Mouse (Mus musculus): Measurements from ENCODE around the gene Slc22a16.
A peak's percentile ranks its signal among the peaks of the same experiment; 100 is the strongest.
"Not testable (repeated sequence)": the region's sequence is repeated elsewhere in the genome, so short reads cannot be mapped to it uniquely, and the experiment has no call there.

The Slc22a16 gene

DNA sequence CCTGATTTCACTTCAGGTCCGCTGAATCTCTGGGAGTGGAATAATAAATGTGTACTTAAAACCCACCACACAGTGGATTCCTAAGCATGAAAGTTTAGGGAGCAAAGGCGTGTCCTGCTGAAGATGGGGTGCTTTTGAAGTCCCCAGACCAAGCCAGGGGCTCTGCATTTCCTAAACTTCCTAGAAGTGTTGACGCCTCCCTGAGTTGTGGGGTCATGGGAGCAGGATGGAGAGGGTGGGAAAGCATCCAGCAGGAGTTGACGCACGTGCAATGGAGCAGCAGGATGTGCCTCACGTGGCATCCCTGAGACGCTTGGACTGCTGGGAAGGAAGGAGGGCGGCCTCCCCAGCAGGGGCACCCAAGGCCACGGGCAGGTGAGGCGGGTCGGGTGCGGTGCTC is at the start of gene Slc22a16:
TSS of gene Slc22a16 (plus strand) at position 301 of the 400 bp plus-strand sequence.
- no peak for DNase-seq (ENCODE audit: low spot score in 2 of 2)

DNA sequence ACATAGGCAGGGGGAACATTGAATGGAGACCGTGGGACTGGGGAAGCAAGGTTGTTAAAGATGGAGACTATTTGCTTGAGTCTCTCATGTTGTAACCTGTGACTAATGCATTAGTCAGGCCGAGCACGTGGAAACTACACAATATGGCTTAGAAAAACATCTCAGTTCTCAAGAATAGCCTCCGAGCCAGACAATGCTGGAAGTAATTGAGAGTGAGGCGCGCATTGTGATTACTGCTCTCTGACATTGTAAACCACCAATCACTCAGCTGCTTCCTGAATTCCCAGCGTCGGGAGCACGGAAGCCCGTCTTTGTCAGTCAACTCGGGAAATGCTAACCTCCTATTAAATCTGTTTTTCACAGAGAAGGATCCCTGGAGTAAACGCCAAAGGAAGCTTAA is 48.6 kb upstream of the Slc22a16 start:
- DNase-seq (ENCODE audit: low spot score in 2 of 2), result no peak

DNA sequence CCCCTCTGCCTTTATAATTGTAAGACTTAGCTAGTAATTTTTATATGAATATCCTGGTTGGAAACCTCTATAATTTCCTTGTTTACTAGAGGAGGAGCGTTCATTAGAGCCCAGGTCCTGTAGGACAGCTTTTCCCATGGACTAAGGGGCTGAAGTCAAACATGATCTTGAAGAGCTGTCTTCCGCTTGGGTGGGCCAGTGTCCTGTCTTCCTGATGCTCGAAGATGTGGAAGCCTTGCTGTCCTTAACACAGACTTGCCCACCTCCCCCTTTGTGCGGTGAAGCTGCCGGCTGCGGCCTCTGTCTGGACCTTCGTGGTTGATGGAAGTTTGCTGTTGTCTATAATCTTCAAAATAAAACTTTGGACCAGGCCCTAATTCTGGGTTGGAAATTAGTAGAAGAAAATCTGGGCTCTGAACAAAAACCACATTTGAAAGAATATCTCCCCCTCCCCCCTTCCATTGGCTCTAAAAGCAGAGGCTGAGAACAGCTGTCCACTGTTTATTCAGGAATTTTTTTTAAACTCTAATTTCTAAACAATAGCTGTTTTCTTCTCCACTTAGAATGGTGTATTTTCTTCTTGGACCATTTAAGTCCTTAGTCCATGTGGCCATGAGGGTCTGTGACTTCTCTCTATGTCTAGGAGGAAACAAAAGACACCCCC is 46.7 kb upstream of the Slc22a16 start:
- DNase-seq (ENCODE audit: low spot score in 2 of 2), result no peak

DNA sequence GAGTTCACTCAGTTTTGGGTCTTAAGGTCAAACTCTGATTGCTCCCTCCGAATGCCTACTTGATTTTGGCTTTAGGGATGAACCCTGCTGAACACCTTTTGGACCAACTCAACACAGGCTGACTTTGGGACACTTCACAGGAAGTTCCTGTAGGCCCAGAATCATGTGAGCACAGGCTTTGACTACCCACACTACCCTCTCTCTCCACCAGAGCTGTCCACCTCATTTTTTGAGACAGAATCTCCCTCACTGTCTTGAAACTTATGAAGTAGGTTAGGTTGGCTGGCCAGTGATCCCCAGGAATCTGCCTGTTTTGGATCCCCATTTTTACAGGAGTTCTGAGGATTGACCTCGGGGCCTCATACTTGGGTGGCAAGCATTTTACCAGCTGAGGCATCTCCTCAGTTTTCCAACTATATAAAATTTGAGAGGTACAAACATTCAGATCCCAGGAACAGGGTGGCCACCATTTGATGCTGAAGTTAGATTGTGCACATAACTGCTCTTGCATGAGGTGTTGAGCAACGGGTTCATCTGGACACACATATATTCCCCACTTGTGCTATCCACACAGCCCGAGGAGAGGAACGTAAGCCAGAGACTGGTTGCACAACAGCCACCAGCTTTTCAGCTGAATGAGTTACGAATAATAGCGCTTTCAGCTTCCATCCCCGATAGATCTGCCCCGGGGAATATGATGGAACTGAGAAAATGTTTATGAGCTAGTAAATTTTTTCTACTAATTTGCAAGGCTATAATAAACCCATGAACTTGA is 45.9 kb upstream of the Slc22a16 start:
- peak; percentile 17 to 37 for DNase-seq (ENCODE audit: low spot score in 2 of 2)

DNA sequence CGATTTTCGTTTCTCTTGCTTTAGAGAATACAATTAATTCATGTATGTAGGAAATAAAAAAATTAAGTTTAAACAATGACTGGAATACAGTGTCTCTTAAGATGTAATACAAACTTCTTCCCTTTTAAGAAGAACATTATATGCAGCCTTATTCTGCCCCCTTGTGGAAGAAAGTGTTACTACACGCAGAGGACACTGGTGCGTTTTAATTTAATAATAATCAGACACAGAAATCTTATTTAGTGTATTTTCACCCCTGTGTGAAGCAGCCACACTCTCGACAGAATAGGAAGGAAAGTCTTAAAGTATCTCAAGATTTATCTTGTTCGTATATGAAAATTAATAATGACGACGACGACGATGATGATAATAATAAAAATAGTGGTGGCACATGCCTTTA is 45.1 kb upstream of the Slc22a16 start:
- peak in 1 of 2 experiments; percentile 67 for DNase-seq (ENCODE audit: low spot score in 2 of 2)

DNA sequence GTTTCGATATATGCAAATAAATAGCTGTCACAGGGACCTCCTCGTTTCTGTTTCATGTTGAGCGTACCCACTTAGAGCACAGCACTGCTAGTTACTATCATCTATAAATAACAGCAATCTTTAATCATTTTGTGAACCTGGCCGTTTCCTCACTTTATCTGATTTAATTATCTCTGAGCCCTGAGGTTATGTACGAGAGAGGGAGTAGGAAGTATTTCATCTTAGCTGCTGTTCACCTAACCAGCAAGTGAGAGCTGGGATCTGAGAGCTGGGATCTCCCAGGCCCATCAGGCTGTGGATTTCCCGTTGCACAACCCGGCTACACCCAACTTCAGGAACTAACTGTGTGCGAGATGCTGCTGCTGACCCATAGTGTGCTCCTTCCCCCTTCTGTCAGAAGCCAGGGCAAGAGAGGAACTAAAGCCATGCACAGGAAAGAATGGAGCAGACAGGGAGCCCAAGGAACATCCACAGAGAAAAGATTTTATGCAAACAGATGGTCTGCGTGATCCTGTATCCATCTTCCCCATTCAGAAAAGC is 44.5 kb upstream of the Slc22a16 start:
- DNase-seq (ENCODE audit: low spot score in 2 of 2), result peak in 1 of 2 experiments; percentile 32

DNA sequence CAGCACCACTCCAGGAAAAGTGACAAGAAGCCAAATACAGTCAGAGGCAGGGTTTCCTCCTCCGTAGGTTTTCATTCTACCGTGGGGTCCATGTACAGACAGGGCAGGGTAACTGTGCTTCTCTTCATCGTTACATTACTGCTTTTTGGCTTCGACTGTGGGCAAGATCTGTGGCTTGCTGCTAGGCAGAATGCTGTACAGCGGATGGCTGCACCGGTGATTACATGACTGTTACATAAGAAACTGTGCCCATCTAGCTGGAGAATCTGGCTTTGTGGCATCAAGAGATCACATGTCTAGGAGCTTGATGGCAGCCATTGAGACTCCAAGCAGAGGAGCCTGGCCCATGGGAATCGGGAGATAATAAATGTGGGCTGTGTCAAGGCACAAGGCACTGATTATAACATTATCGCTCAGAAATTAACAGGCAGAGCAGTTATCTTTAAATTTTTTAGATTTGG is 43.8 kb upstream of the Slc22a16 start:
- DNase-seq (ENCODE audit: low spot score in 2 of 2), result no peak

DNA sequence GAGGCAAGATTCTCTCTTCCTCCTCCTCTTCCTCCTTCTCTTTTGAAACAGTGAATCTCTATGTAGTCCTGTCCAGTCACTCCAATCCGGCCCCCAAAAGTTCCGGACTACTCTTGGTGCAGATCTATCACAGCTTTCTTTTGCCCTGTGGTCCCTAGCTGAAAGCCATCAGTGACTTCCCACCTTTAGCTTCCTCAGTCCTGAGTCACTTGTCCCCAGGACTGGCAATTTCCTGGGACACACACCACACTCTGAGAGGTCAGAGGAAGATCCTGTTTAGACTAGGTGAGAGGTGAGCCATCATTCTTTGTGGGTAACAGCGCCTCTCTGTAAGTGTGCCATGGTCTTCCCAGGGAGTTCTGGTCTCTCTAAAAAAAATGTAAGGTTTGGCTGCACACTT is 43.1 kb upstream of the Slc22a16 start:
- no peak for DNase-seq (ENCODE audit: low spot score in 2 of 2)

DNA sequence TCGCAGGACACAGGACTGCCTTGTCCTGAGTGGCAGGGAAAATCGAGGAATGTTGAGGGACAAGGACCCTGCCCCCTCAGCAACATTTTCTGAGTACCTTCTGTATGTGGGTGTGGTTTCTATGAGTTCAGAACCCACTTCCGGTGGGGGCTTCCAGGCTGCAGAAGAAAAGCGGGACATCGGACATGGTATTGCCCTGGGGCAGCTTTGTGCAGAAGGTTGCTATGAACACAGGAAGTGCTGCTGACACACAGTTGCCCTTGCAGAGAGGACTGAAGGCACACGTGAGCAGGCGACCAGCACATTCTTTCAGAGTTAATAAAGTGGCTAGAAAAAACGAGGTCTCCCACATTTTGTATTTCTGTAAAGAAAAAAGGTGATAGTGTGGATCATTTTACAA is 42.6 kb upstream of the Slc22a16 start:
- no peak for DNase-seq (ENCODE audit: low spot score in 2 of 2)

DNA sequence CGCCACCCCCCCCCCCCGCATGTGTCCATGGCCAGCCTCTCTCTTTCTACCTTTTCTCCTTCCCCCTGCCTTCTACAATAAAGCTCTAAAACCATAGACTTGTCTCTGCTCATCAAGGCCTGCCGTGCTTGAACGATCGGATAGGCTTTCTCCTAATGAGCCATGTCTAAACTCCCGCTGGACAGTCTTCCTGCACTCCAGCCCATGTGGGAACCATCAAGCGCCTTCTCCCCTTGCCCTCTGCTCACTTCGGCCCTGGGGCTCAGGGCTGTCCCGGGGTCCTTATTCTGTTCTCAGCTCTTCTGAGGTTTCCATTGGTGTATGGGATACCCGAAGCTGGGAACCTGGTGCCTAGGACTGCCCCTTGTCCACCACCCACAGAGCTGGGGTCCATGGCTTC is 41.5 kb upstream of the Slc22a16 start:
- DNase-seq (ENCODE audit: low spot score in 2 of 2), result no peak

DNA sequence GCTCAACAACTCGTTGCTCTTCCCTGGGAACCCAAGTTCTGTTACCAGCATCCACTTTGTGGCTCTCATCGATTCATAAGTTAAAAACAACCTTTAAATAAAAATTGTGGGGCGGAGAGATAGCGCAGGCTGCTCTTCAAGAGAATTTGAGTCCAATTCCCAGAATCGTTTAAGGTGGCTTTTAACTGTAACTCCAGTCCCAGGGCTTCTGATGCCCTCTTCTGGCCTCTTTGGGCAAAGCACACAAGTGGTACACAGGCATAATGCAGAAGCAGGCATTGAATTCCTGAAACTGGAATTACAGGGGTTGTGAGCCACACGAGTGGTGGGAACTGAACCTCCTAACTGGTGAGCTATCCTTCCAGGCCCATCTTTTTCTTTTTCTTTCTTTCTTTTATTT is 40.5 kb upstream of the Slc22a16 start:
- DNase-seq (ENCODE audit: low spot score in 2 of 2), result no peak

DNA sequence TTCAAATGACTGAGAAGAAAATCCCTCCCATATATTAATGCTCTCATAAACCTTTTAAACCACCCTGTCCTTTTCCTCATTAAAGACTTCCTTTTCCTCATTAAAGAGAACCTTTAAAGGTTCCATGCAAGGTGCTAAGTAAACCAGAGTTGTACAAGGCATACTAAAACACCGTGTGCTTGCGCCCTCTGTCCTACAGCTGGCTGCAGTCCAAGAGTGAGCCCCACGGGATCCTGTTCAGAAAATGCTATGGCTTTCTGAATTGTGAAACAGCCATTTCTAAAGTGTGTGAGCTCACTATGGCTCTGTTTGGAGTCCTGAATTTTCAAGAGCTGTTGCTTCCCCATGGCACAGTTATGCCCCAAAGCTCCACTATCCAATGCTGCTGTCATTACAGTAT is 39.5 kb upstream of the Slc22a16 start:
- DNase-seq (ENCODE audit: low spot score in 2 of 2), result no peak

DNA sequence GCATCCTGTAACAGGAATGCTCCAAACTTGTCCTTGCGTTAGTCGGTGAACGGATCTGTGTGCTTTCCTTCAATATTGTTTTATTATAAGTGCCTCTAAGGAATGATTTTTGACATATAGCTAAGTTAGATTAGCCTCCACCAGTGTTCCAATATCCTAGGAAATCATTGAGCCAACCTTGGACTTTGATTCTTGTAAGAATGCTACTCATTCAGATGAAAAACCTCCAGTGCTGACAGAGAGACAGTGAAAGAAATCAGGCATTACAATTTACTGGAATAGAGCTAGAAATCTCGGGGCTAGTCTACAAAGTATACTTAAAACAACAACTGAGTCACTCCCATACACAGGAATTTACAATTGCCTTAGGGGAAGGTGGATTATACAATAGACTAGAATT is 37.5 kb upstream of the Slc22a16 start:
- not testable (repeated sequence) for DNase-seq (ENCODE audit: low spot score in 2 of 2)

DNA sequence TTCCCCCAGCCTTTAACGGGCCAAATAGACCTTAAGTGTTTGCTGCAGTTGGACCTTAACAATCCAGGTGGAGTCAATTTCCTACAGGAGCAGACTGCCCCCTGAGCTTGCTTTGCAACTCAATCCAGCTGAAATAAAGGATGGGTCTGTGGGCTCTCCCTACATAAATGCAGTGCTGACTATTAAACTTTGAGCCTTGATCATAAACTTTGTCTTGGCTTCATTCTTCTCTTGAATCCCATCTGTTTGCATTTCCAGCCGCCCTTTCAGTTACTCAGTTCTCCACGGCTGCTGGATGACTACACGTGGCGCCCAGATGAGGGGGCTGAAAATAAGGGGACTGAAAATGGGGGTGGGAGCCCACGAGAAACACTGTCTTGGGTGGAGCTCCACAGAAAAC is 28.8 kb upstream of the Slc22a16 start:
- DNase-seq (ENCODE audit: low spot score in 2 of 2), result no peak

DNA sequence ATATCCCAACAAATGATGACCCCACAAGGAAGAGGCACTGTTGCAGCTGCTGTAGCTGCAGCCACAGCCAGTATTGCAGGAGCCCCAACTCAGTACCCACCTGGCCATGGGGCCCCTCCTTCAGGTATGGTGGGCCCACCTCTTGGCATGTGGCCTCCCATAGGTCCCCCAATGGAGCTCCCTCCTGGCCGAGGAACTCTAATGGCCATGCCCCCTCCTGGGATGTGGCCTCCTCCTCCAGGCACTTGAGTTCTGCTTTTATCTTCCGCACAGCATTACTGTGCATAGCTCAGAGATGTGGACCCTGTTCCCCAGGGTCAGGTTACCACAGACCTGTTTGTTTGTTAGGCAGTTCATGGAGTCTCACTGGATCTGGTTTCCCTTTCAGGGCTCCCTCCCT is 20.8 kb upstream of the Slc22a16 start:
- DNase-seq (ENCODE audit: low spot score in 2 of 2), result no peak

DNA sequence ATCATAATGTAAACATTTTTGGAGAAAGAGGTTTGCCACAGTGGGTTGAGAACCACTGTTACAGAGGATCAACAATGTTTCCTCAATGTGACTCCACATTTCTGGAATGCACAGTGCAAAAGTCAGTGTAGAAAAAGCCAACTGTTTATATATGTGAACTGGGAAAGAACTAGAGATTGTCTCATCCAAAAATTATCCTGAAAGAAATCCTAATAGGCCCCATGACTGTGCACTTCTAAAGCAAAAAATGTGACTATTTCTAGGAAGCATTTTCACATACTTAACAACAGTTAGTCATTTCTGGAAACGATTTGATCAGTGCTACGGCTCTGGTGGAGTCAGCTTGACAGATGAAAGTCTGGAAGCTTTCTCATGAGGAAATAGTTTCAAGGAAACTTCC is 18.3 kb upstream of the Slc22a16 start:
- no peak for DNase-seq (ENCODE audit: low spot score in 2 of 2)

DNA sequence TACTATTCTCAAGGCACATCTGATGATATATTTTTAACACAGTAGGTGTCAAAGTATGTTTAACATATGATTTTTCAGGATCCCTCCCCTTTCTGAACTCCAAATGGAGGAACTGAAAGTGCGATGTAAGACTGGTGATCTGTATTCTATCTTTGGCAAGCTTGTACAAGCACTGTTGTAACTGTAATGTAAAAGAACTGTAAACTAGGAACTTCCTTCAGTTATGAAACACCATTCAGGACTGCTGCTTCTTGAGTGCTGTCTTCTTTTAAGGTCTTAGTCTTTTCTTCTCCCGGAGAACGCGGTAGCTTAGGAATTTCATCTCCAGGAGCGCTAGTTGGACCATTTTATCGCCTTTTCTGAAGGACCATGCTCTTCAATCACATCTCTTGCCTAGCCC is 4.4 kb upstream of the Slc22a16 start:
- DNase-seq (ENCODE audit: low spot score in 2 of 2), result not testable (repeated sequence)

DNA sequence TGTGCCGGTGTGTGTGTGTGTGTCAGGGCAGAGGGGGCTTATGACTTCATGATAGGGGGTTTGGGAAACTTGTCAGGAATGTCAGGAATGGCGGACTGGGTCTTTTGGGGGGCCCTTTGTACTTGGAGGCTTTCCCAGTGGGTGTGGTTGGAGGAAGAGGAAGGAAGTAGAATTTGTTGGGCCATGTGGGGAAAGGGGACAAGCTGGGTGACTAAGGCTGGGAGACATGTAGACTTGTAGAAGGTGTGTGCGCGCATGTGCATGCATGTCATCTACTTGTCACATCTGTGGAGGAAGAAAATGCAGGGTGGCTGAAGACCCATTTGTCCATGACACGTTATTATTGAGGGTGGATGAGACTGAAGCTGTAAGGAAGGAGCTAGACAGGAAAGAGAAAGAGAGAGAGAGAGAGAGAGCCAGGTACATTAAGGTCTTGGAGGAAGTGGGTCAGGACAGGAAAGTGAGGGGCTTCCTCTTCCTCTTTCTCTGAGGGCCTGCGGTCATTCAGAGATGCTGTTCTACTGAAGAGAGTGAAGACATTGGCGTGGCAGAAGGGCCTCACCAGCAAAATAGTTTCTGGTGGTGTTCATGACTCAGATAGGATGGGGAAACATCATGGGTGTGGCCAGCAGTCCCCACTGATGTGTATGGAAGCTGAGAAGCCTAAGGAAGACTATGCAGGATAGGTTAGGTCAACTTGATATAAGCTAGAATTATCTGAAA is 5.9 kb downstream of the Slc22a16 start:
- no peak for DNase-seq (ENCODE audit: low spot score in 2 of 2)

DNA sequence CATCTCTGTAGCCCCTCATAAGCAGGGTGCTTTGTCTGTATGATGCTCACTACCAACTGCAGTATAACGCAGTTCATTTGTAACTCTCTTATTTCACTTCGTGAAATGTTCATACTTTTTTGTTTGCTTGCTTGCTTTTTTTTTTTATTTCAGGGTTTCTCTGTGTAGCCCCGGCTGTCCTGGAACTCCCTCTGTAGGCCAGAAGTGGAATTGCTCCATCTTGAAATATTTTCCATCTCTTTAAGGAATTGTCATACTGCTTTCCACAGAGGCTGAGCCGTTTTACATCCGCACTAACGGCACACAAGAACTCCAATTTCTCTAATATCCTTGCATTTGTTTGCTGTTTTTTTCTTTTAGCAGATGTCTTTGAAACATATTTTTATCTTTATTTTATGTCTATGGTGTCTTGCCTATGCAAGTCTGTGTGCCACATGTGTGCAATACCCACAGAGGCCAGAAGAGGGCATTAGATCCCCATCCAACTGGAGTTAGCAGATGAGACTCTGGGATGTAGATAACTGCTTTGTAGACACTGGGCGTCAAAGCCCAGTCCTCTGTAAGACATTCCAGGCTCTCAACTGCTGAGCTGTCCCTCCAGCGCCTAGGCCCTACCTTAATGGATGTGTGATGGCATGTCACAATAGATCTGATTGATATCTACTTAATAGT is 13.6 kb downstream of the Slc22a16 start:
- no peak for DNase-seq (ENCODE audit: low spot score in 2 of 2)

DNA sequence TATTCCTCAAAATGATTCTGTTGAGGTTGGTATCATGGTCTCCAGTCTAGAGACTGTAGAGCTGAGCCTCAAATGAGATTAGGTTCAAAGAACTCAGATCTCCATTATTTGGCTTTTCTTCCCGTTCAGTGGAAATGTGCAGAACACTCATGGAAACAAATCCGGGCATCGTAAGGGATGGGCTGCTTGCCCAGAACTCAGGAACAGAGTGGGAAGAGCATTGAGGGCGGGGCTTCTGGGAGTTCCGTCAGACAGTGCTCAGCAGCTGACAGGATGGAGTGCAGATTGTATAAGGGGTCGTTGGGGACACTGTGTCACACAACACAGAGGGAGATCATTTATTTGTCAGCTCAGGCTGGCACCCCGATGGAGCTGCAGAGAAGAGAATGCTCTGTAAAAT is 22.1 kb downstream of the Slc22a16 start:
- no peak for DNase-seq (ENCODE audit: low spot score in 2 of 2)

DNA sequence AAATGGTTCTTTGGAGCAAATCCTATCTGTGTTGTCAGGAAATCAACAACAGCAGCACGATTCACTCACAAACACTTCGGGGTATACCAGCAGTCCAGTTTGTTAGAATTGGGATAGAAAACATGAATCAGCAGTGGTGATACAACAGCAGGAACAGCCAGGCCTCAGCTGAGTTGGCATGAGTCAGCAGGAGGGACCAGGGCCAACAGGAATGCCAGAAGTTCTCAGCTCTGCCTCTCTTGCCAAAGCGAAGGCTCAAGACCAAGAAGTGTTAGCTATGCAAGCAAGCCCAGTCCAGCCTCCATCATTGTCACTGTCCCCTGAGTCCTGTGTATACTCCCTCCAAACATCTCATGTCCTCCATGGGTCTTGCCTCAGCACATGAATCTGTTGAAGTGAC is 27.0 kb downstream of the Slc22a16 start:
- DNase-seq (ENCODE audit: low spot score in 2 of 2), result peak in 1 of 2 experiments; percentile 12
